Mouse (Mus musculus) forebrain, postnatal 0 days (tissue): ENCODE results near the gene Misp. TPM values are rescaled to one million over a fixed set of nuclear protein-coding genes. Genes with fewer than 3 reads are reported as not detected.

Experiments used
- ATAC-seq: fragments of 200-750 bp; cut with Nextera tagmentation; 2 replicates; pipeline ENCODE4 v1.8.0; 2017; ENCODE audit warnings: mild to moderate bottlenecking, moderate library complexity
- DNase-seq: peaks from one replicate; pipeline ENCODE4 v3.0.0-alpha.2; 2015
- H3K27ac ChIP-seq: fragments of 300-500 bp; sonication (generic); 2 replicates; pipeline ENCODE4 v1.5.1; 2014; ENCODE audit warnings: low read depth, mild to moderate bottlenecking, antibody characterized with exemption, low read length, moderate library complexity, mixed read lengths
- H3K27me3 ChIP-seq: fragments of 300-500 bp; sonication (generic); 2 replicates; pipeline ENCODE4 v1.6.1; 2014; ENCODE audit warnings: mild to moderate bottlenecking, low read length, mixed read lengths; ENCODE audit not compliant: insufficient read depth
- H3K36me3 ChIP-seq: fragments of 300-500 bp; sonication (generic); 2 replicates; pipeline ENCODE4 v1.6.1; 2014; ENCODE audit warnings: mild to moderate bottlenecking, moderate library complexity; ENCODE audit not compliant: insufficient read depth
- H3K4me1 ChIP-seq: fragments of 300-500 bp; sonication (generic); 2 replicates; pipeline ENCODE4 v1.6.1; 2014; ENCODE audit warnings: antibody characterized with exemption; ENCODE audit not compliant: insufficient read depth
- H3K4me2 ChIP-seq: fragments of 300-500 bp; sonication (generic); 2 replicates; pipeline ENCODE4 v1.6.1; 2014; ENCODE audit warnings: low read depth, mild to moderate bottlenecking, moderate library complexity
- H3K4me3 ChIP-seq: fragments of 300-500 bp; sonication (generic); 2 replicates; pipeline ENCODE4 v1.5.1; 2014; ENCODE audit warnings: low read depth, low read length, mixed read lengths
- H3K9ac ChIP-seq: fragments of 300-500 bp; sonication (generic); 2 replicates; pipeline ENCODE4 v1.6.1; 2014; ENCODE audit warnings: mild to moderate bottlenecking
- H3K9me3 ChIP-seq: fragments of 300-500 bp; sonication (generic); 2 replicates; pipeline ENCODE4 v1.6.1; 2016; ENCODE audit warnings: low read length
- CTCF ChIP-seq: sonication (generic); IDR thresholded peaks from 2 replicates; pipeline ENCODE4 v1.5.1; 2016; ENCODE audit warnings: antibody characterized with exemption, control low read depth, low read depth
- WGBS: fragments of 180-500 bp; shearing (Covaris S2); extraction: QIAGEN DNeasy Blood & Tissue Kit; methylation state at CpG from one replicate; pipeline ENCODE4 v1.1.7; 2014; 5-methylcytosine and 5-hydroxymethylcytosine counted together
- polyA plus RNA-seq: library from polyadenylated mRNA; unstranded; fragments of >200 nt; fragmentation: Nextera tagmentation; extraction: Ambion mirVana; gene quantifications from 2 replicates; pipeline ENCODE4 v1.2.1, GENCODE M21; 2015
- total RNA-seq: library from RNA; depleted of rRNA; stranded (reverse); fragments of >200 nt; gene quantifications from 2 replicates; pipeline ENCODE4 v1.2.3, GENCODE M21; 2014

Gene Misp
- total and polyA plus RNA-seq, 2 experiments from 2014 or later: 0.24 to 0.41 TPM

DNA sequence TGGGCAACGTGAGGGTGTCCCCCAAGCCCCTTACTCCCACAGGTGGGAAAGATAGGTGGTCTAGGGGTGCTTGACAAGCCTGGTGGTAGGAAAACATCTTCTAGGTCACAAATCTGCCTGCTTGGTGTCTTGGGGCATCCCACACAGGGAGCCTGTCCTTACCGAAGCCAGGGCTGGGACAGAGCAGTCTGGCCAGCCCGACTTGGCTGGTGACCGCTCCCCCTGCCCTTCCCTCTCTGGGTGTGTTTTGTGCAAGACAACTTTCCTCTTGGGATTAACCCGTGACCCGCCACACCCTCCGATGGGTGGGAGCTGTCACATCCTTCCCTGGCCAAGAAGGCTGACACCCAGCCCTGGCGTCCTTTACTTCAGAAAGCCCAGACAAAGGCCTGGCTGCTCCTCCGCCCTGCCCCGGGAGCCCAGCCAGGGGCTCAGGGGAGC lies 26.3 kb upstream of the Misp start:
- 2% methylated on average over 10 of the region's 10 CpGs for WGBS
- TF ChIP-seq CTCF: no peak
- no peaks in the 10 kb centered on the region for H3K36me3 ChIP-seq
- H3K4me3 ChIP-seq: peak overlapping the region; percentile 92
- peak overlapping the region; percentile 98 for H3K9ac ChIP-seq
- DNase-seq (no peak), ATAC-seq (no peak)
- no peaks in the 10 kb centered on the region for H3K9me3 ChIP-seq
- H3K4me2 ChIP-seq: peak overlapping the region; percentile 88
- H3K27ac ChIP-seq: peak overlapping the region; percentile 94
- no peaks in the 10 kb centered on the region for H3K27me3 ChIP-seq
- H3K4me1 ChIP-seq: peaks cover 15% of the 10 kb centered on the region; the same call in 1 of the 2 replicates

DNA sequence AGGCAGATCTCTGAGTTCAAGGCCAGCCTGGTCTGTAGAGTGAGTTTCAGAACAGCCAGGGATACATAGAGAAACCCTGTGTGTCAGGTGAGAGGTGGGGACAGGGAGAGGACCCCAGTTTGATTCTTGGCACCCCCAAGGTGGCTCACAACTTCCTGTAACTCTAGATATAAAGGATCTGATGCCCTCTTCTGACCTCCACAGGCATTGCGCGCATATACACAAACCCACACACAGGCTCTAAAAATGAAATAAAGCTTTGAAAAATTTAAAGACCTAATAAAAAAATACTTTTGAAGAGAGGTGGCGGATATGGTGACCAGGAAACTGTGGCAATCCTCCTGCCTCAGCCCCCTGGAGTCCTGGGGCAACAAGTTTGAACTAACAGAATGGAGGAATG lies 24.9 kb upstream of the Misp start:
- DNase-seq (no peak), ATAC-seq (no peak)
- no peak overlapping the region for H3K9ac ChIP-seq
- WGBS: 98% methylated on average over 3 of the region's 3 CpGs
- H3K27ac ChIP-seq: no peak overlapping the region
- no peaks in the 10 kb centered on the region for H3K9me3 ChIP-seq
- TF ChIP-seq CTCF: no peak
- H3K4me1 ChIP-seq: peaks cover 15% of the 10 kb centered on the region; the same call in 1 of the 2 replicates
- no peaks in the 10 kb centered on the region for H3K36me3 ChIP-seq
- no peak overlapping the region for H3K4me2 ChIP-seq
- no peak overlapping the region for H3K4me3 ChIP-seq
- no peaks in the 10 kb centered on the region for H3K27me3 ChIP-seq

DNA sequence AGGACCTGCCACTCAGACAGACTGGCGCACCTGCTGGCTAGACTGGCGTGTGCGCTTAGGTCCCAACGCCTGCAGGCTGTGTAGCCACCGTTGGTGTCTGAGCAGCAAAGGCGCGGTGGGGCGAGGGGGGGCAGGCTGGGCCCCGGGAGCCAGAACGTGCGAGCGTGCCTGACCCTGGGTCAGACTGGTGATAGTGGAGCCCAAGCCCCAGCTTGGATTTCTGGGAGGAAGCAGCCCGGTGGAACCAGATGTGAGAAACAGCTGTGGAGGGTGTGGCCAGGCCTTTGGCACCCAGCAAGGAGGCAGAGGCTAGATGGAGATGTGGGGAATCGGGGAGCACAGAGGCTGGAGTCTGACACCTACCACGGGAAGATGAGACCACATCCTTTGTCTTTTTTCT lies 23.5 kb upstream of the Misp start:
- no peak overlapping the region for H3K4me3 ChIP-seq
- no peak overlapping the region for H3K9ac ChIP-seq
- 62% methylated on average over 15 of the region's 15 CpGs for WGBS
- DNase-seq: no peak
- H3K27me3 ChIP-seq: no peaks in the 10 kb centered on the region
- no peak overlapping the region for H3K27ac ChIP-seq
- H3K9me3 ChIP-seq: no peaks in the 10 kb centered on the region
- no peak for ATAC-seq
- no peaks in the 10 kb centered on the region for H3K36me3 ChIP-seq
- H3K4me2 ChIP-seq: peak overlapping the region; percentile 30; the same call in 1 of the 2 replicates
- H3K4me1 ChIP-seq: peaks cover 24% of the 10 kb centered on the region
- TF ChIP-seq CTCF: no peak

DNA sequence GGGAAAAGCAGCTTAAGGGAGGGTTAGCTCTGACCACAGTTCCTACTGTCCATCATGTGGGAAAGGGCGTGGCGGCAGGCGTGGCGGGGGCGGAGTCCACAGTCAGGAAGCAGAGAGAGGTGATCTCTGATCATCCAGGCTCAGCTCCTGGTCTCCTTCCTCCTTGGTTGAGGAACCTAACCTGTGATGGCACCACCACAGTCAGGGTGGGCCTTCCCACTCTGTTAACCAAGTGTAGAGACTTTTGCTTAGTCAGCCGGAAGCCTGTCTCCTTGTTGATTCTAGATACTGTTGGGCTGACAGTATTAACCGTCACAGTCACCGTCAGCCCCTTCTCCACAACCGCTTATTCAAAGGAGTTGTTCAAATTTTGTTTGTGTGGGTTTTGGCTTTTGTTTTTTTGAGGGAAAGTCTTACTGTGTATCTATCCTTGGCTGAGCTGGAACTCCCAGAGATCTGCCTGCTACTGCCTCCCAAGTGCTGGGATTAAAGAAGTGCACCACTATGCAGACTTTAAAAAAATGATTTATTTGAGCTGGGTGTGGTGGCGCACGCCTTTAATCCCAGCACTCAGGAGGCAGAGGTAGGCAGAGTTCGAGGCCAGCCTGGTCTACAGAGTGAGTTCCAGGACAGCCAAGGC lies 22.4 kb upstream of the Misp start:
- peaks cover 35% of the 10 kb centered on the region for H3K4me1 ChIP-seq
- H3K4me2 ChIP-seq: no peak overlapping the region
- 87% methylated on average over 12 of the region's 12 CpGs for WGBS
- no peak overlapping the region for H3K27ac ChIP-seq
- no peak for TF ChIP-seq CTCF
- H3K36me3 ChIP-seq: no peaks in the 10 kb centered on the region
- H3K27me3 ChIP-seq: no peaks in the 10 kb centered on the region
- no peak overlapping the region for H3K4me3 ChIP-seq
- DNase-seq: no peak
- no peak overlapping the region for H3K9ac ChIP-seq
- no peak for ATAC-seq
- no peaks in the 10 kb centered on the region for H3K9me3 ChIP-seq

DNA sequence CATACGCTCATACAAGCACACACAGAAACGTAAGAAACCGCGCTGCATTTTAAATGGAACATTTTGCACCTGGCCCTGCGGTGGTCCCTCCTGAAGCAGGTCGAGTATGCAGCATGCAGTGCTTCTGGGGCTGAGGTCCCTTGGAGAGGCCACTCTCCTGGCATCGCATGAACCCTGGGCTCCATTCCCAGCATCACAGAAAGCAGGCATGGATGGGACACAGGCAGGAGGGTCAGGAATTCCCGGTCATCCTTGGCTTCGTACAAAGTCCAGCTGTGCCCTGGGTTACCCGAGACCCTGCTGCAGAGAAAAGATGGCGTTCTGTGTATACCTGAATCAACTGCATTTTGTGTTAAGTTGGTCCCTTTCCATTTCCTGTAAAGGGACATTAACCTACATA lies 20.3 kb upstream of the Misp start:
- Histone ChIP-seq H3K4me2 (no peak overlapping the region), H3K9me3 (no peaks in the 10 kb centered on the region), H3K27ac (no peak overlapping the region), H3K36me3 (no peaks in the 10 kb centered on the region), H3K4me1 (peaks cover 40% of the 10 kb centered on the region), H3K27me3 (no peaks in the 10 kb centered on the region), H3K4me3 (no peak overlapping the region), H3K9ac (no peak overlapping the region)
- WGBS: 70% methylated on average over 11 of the region's 11 CpGs
- no peak for TF ChIP-seq CTCF
- DNase-seq: no peak
- ATAC-seq: no peak

DNA sequence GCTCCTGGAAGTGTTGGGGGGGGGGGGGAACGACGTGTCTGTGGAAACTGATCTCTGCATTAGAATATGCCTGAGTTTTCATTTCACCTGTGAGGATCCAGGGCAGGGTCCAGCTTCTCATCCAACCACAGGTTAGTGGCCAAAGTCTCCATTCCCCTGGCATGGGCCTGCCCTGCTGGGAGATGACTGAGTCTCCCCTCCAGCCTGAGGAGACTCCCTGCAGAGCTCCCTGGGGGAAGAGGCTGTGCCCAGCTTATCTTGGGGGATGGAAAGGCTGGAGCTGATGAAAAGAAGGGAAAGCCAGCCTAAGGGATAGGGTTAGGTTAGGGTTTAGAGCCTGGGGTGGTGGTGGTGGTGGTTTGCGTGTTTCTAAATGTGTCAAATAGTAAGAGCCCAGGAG lies 19.0 kb upstream of the Misp start:
- ATAC-seq (no peak), DNase-seq (no peak)
- H3K4me1 ChIP-seq: peaks cover 36% of the 10 kb centered on the region
- no peak overlapping the region for H3K9ac ChIP-seq
- no peaks in the 10 kb centered on the region; the same call in 1 of the 2 replicates for H3K36me3 ChIP-seq
- H3K27ac ChIP-seq: peak overlapping the region; percentile 45; the same call in 1 of the 2 replicates
- H3K27me3 ChIP-seq: no peaks in the 10 kb centered on the region
- H3K4me3 ChIP-seq: no peak overlapping the region
- no peak for TF ChIP-seq CTCF
- H3K4me2 ChIP-seq: no peak overlapping the region
- 30% methylated on average over 3 of the region's 3 CpGs for WGBS
- no peaks in the 10 kb centered on the region for H3K9me3 ChIP-seq

DNA sequence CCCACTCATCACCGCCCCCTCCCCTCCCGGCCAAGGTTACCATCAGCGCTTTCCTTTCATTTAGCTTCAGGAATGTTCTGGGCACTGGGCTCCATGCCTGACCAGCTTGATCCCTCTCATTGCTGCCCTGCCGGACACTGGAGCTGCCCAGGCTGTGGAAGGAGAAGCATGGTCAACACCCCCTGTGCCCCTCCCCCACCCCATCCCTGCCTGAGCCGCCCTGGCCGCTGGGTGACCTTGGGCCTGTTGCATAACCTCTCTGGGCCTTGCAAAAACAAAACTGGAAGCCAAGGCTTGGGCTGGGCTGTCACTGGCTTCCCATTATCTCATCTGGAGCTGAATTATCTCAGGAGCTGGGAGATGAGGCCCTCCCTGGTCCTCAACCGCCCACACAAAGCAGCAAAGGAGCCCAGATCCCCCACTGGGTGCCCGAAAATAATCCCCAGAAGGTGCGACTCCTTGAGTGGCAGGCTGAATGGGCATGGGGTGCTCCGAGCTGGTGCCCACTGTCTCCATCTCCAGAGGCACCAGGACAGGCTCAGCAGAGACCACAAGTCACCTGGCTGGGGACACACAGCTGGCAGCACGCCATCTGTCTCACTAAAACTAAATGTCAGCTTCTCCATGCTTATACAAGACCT lies 18.3 kb upstream of the Misp start:
- Histone ChIP-seq H3K4me3 (no peak overlapping the region), H3K36me3 (peaks cover 5% of the 10 kb centered on the region; the same call in 1 of the 2 replicates), H3K9me3 (no peaks in the 10 kb centered on the region), H3K27ac (peak overlapping the region; percentile 90), H3K9ac (no peak overlapping the region), H3K27me3 (no peaks in the 10 kb centered on the region), H3K4me1 (peaks cover 32% of the 10 kb centered on the region), H3K4me2 (0 out of 2 replicates have a peak overlapping the region, but pooled peaks have one; percentile 5)
- DNase-seq: no peak
- TF ChIP-seq CTCF: no peak
- no peak for ATAC-seq
- 32% methylated on average over 11 of the region's 11 CpGs for WGBS
